Mouse (Mus musculus) cerebellum, adult 11 months (tissue): ENCODE measurements around the gene Kcnj1.

Source experiments
- DNase-seq: peaks from one replicate; pipeline ENCODE4 v3.0.0; 2022

The Kcnj1 gene

DNA sequence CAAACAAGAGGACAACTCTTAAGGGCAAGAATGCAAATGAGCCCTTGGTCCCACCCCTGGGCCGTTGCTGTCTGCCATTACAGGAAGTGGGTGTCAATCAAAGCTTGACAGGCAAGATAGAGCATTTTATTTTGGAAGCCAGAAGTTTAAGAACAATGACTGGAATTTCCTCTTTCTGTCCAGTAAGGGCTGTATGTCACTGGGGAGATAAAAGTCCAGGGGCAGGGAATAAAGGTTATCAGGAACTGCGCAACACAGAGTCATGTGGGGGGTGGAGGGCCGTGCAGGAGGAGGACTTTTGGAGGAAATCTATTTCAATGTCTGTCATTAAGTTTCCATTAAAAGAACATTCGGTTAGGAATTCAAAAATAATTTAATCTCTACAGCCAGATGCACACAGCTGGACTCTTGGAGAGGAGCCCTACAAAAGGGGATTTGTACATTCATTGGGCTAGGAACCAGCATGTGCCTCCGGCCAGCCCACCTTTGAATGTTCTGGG lies 28.4 kb downstream of the Kcnj1 start:
- DNase-seq = no peak

DNA sequence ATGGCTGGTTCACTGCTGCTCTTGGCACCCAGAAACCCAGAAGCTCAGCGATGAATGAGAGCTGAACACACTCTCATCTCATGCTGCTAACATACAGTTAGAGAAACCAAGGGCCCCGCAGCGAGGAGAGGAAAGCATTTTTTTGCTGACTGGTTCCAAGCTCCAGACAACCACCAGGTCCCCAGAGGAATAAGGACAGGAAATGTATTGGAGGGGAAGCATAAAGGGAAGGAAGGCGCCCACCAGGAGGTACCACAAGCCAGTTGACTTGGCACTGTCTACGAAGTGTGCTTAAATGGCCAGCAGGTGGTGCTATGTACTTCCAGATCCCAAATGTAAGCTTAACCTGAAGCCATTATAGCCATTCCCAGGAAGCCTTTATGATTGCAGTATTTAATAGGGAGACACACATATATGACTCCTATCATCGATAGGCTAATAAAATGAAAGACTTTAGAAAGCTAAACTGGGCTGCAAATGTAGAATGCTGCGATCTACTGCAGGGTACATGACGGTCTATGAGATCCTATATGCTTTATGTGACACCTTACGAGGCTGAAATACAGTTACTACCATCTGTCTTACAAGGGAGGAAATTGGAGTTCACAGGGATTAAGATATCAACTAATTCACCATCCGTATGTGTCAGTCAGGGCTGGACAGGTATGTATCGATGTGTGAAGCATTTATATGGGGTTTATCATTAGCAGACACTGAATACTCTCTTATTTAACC lies 33.1 kb downstream of the Kcnj1 start:
- no peak for DNase-seq

DNA sequence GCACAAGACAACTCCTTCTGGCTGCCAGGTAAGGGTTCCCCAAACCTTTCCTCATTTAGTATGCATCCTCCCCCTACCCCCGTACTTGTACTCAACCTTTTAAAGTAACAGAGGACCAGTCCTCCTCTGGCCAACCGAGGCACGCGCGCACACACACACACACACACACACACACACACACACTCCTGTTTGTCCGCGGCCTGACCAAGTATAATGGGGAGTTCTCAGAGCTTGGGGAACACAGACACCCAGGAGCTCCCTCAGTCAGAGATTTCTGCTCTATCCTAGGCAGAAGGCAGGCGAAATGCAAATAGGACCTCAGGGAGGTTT lies 36.4 kb downstream of the Kcnj1 start:
- DNase-seq = no peak

DNA sequence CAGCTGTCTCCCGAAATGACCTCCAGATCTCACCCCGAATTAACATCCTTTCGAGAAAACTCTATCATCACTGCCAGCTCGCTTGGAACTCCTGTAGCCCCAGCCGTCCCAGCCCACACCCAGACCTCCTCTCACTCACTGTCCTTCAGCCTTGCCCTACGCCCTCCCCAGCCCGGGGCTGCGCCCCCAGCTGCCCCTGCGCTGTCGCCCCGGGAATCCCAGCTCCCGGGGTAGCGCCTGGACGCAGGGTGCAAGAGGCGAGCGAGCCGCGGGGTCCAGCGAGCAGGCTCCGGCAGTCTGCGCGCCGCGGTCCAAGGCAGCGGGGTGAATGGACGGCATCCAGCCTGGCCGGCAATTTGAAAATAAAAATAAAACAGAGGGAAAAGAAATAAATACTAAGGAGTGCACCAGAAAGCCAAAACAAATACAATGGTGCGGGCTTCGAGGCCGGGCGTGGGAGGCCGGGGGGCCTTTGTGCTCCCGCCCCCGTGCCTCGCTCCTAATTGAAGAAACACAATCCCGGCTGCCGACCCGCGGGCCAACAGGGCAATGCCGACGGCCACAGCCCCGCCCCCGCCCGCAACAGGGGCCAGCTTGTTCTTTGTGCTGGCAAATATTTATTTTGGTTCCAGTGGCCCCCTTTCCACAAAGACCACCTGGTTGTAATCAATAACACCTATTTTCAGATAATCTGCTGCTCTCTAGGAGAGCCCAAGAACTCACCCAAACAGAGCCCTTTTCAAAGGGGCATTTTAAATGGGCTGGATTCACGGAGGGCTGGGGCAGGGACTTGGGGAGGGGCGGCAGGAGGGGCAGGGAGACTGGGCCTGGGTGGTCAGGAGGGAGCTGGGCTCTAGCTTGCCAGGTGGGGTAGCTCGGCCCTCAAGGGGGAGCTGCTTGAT lies 37.0 kb downstream of the Kcnj1 start:
- DNase-seq = no peak

DNA sequence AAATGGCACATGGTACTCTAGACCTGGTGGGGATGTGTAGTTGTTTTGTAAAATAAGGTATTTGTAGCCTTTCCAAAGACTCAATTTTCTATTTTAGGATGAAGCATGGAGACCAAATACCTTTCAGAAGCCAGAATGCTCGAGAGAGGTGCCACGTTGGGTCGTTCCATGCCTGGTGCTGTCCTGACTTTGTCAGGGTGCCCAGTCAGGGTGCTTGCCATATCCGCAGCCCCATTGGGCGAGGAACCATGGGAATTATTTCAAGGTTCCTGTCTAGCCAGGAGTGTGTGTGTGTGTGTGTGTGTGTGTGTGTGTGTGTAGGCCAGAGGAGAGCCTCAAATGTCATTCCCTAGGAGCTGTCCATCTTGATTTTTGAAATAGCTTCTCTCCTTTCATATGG lies 38.4 kb downstream of the Kcnj1 start:
- DNase-seq = no peak

DNA sequence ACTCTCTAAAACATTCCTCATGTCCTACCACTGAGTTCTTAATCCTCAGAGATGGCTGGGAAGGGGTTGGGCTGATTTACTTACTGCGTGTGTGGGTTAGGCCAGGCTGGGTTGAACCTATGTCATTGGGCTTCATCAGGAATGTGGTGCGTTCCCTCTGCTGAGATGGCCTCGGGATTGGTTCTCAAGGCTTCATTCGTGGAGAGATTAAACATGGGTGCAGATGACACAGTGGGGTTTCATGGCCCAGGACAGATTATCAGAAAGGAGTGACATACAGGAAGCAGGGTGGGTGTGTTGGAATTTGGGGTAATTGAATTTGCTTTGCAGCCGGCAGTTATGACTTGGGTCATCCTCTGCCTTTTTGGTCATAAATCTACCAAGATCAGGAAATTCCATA lies 39.2 kb downstream of the Kcnj1 start:
- no peak for DNase-seq

DNA sequence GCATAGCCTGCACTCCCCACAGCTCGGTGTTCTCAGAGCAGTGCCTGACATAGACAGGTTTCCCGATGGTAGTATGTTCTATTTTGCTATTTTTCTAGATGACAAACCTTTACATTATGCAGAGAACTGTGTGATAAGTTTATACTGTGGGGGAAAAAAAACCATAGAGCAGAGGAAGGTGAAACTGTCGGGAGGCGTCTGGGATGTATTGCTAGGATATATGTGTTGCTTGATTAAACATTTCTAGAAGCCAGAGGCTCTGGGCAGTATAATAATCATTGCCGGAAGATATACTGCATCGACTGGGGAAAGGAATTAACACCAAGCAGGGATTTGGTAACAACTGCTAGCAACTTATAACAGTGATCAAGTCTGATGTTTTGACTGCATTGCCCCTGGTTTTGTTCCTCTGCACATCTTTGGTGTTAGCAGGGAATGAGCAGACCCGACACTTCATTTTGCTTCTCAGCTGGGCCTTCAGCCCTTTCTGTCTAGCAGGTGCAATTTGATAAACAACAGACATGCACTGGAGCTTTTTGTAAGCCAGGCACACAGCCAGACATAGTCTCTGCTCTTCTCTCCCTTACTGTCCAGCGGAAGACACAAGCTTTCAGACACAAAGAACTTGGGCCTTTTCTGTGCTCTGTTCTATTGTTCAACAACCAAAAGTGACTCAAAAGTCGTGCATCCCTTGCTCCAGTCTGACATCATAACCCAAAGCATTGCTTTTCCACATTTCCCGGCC lies 40.7 kb downstream of the Kcnj1 start:
- no peak for DNase-seq

DNA sequence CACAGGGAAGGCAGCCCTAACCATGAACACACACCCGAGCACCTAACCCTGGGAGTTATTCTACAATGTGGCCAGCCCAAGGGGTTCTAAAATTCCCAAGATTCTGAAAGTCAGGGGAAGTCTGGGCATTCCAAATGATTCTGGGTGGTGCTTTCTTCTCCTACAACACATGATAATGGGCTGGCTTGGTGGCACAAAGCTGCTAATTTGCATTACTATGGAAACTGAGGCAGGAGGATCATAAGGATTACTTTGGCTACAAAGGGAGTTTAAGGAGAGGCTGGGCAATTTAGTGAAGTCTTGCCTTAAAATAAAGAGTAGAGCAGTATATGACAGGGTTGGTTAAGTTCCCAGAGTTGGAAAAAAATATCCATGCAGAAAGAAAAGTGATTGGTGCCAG lies 42.7 kb downstream of the Kcnj1 start:
- no peak for DNase-seq

DNA sequence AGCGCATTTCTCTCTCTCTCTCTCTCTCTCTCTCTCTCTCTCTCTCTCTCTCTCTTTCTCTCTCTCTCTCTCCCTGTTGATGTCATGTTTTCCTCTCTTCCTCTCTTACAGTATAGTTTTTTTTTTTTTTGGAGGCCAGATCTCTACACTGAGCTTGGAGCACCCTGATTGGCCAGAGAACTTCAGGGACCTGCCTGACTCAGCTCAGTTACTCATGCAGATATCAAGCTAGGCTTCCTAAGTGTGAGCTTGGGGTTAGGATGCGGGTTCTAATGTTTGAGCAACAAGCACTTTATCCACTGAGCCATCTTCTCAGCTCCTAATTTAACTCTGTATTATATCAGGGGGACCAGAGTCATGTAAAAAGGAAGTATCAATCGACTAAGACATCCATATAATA lies 43.7 kb downstream of the Kcnj1 start:
- DNase-seq = no peak

DNA sequence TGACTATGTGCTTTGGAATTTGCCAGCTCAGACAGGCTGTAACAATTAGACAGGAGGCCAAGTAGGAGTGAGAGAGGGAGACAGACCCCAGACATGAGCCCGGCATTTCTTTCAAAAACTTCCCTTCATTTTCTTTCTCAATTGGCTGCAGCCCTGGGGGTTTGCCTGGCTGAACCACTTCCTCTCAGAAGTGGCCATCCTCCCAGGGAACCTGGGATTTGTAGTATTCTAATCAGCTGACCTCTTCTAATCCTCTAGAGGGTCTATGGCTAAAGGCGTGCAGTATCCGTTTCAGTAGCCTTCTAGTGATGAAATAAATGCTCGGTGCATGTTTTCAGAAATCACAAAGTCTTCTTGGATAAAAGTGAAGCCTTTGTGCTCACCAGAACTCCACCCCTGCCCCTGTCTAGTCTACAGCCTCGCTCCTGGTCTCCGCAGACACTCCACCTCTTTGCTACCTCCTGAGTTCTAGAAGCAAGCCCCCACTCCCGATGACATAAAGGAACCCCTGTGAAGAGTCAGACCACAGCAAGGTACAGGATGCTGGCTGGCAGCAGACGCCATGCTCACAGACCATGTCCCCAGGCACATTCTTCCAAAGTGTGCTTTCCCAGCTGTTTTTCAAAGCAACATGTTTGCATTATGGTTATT lies 45.3 kb downstream of the Kcnj1 start:
- no peak for DNase-seq

DNA sequence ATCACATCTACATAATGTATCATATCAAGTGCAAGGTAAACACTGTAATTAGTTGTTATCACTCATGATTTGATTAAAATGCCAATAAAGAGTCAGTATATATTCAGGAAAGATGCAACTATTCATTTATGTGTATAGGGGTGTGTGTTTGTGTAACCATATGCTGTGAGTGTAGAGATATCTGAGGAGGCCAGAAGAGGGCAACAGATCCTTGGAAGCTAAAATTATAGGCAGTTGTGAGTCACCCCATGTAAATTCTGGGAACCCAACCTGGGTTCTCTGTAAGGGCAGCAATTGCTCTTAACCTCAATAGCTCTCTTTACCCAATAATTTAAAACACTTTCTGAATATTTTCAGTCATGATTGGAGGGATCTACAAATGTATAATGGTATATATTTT lies 48.4 kb downstream of the Kcnj1 start:
- no peak for DNase-seq

DNA sequence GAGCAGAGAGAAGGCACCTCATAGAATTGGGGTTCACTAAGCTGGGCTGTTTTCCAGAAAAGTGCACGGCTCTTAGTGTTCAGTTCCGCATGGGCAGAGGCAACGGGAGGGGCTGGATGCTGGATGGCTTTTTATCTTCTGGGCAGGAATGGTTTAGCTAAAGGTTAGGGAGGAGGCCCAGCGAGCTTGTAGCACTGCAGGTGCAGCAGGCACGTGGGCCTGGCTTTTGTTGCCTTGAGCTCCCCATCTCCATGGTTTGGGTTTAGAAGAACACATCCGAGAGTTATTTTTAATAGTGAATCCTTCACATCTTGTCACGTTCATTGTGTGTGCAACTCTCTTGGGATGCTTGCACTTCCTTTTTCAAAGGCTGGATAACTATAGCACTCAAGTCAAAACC lies 53.0 kb downstream of the Kcnj1 start:
- DNase-seq = no peak

DNA sequence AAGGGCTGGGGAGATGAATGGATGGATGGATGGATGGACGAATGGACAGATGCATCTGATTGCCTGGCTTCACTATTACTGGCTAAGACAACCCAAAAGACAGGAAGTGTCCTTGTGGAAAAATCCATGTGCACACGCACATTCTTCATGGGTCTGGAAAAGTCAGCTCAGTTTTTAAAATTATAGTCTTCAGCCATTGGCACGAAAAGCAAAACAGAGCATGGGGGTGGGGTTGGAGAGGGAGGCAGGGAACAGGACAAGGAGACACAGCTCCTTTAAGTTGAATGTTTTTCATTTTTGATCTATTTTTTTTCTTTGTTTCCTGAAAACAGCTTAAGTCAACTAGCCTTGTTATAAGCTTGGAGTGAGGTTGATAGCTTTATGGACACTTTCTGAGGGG lies 58.8 kb downstream of the Kcnj1 start:
- DNase-seq = no peak

DNA sequence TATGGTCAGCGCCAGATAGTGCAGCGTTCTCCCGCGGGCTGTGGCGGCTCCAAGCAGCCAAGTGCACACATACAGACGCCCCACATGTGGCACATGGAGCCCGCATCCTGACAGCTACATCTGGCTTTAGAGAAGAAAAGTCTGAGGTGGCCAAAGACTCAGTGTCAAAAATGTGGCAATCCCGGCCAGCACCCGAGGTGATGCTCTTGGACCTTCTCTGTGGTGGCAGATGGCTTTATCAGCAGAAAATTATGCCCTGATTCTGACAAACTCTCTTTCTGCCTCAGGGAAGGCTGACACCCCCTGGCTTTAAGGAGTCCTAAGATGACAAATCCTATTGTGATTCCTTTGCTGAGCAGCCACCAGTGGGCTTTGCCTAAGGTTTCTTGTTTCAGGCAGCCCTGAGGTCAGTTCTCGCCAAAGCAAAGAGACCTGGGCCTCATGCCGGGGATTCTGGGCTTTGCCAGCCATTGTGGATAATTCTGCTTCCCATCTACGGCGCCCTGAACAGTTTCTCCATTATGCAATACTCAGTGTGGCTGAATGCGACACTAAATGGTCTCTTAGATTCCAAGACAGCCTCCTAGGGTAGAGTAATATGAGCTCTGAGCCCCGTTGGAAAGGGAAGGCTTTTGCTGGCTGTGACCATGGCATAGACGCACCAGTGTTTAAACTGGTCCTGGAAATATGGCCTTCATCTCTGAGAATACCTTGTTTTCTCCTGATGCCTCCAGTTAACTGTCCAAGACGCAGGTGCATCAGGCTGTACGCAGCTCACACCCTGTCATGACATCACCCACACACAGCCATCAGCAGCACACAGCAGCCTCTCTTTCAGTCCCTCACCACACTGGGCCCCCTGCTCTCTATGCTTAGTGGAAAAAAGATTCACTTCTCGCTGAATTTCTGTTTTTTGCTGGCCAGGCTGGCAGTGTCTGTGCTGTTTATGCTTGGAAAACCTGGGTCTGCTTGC lies 62.2 kb downstream of the Kcnj1 start:
- no peak for DNase-seq

DNA sequence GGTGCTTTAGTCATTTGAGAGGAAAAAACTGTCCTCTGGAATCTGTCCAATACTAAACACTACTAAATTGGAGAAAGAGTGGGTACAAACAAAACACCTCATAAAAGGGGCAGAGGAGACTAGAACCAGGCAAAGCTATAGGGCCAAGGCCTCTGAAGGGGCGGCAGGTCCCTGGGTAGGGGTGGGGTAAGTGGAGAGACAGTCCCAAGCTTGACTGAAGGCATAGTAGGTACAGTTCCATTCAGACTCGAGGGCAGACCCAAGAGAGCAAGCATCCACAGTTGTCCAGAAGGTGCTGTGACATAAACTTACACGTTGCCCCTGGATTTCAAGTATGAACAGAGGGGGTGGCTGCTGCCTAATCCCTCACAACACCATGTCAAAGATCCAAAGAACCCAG lies 70.8 kb downstream of the Kcnj1 start:
- no peak for DNase-seq

DNA sequence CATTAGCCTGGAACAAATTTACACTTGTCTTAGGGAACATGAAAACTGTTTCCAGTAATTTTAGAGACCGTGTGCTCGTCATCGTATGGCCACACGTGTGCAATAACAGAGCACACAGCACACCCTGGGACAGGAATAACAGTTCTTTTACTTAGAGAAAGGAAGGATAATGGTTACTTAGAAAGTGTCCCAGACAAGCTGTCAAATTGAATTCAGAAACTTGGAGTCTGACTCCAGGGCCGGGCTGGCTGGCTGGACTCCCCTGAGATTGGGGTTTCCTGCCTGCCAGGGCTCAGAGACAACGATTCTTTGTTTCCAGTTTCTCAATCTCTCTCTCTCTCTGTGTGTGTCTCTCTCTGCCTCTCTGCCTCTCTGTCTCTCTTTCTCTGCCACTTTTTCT lies 71.5 kb downstream of the Kcnj1 start:
- no peak for DNase-seq

DNA sequence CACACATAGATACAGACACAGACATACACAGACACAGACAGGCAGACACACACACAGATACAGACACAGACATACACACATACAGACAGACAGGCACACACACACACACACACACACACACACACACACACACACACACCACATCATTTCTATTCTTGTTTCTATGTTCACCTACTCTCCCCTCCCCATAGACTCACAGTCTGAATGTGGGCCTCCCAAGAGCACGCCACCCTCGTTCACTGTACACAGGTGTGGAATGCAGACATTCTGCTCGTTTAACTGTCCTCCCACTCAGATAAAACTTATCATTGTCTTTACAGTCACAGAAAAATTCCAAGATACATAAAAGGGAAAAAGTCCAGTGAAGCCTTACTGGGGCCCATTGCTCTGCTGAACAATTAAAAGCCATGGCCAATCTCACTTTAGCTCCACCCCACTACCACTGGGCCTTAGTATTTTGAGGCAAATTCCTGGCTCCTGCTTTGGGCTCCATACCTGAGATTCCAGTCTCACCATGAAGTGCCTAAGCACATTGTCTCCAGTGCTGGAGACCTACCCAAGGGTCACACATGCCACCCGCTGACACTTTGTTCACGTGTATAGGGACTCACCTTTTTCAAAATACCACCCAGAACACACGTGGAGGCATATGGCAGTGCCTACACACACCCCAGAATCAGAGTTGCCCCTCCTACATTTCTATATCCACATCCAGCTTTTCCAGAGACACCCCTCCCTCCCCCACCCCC lies 72.3 kb downstream of the Kcnj1 start:
- no peak for DNase-seq

DNA sequence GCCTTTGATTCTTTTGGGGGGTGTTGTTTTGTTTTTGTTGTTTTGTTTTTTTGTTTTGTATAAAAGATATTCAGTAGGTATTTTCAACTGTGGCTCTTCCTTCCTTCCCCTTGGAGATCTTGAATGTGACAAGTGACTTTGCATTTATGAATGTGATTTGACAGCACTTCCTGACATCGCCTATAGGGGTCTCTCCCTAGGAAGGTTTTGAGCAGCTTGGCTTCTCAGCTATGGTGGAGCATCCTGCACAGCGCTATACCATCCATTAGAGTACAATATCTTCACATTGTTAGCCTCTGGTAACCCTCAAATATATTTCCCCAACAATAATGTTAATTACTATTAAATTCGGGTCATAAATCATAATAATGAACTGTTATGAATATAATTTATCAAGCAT lies 73.5 kb downstream of the Kcnj1 start:
- no peak for DNase-seq

DNA sequence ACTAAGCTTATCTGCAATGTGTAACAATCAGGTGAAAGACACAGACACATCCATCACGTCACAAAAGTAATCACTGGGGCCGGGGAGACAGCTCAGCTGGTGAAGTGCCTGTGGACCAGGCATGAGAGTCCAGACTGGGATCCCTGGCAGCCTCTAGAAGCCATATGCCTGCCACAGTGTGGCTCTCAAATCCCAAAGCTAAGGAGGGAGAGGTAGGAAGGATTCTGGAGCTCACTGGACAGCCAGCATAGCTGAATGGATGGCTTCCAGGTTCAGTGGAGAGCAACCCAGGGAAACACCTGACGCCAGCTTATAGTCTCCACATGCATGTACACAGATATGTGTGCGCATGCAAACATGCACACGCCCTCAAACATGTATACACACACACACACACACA lies 76.5 kb downstream of the Kcnj1 start:
- no peak for DNase-seq
